Comparison of ENCODE assay signal across 8 mouse cellular contexts in genomic region chr10:116017845-116018479, GRCm38 (mm10). TPM values are rescaled to one million over a fixed set of nuclear protein-coding genes. Genes with fewer than 3 reads are reported as not detected.
DNase-seq lines count a peak whose midpoint lies in the region; ATAC-seq lines count a peak whose summit lies in the region.

Gene Ptprr (plus strand): TSS chr10:116018213.

- H3K4me2 ChIP-seq in intestine, embryonic 16.5 days (ENCODE audit: low read depth, low read length): peak within 1 kb of the TSS; percentile 62

- peaks cover 3% of the 10 kb centered on the region for H3K4me1 ChIP-seq in intestine, embryonic 16.5 days (ENCODE audit: control insufficient read depth, insufficient read depth, low read length)

- H3K4me3 ChIP-seq in intestine, embryonic 16.5 days (ENCODE audit: low read length): peak within 1 kb of the TSS; percentile 30

- 1% methylated on average over 19 of the region's 19 CpGs for WGBS in intestine, embryonic 16.5 days

- peak; percentile 52 for DNase-seq in WW6 (ENCODE audit: low read depth, low spot score)
- peak; percentile 97 for DNase-seq in cerebellum, adult 9-11 months
- DNase-seq in frontal cortex, adult 2 months (ENCODE audit: extremely low spot score in 1 of 2, low spot score in 1 of 2): peak; percentile 87 to 93
- DNase-seq in left cerebral cortex, adult 9 months (ENCODE audit: low spot score in 2 of 2): peak; percentile 74 to 90
- peak; percentile 46 for DNase-seq in lung, postnatal 4 days
- DNase-seq in right cerebral cortex, postnatal 14 days: peak; percentile 85
- DNase-seq in spleen, adult 12 weeks (ENCODE audit: low spot score): no peak

- H3K27me3 ChIP-seq in intestine, embryonic 16.5 days (replicated peaks; ENCODE audit: control insufficient read depth, insufficient read depth, low read length): 0 out of 2 replicates have a peak, but pooled peaks cover 7% of the 10 kb centered on the region

- no peak within 1 kb of the TSS for H3K27ac ChIP-seq in intestine, embryonic 16.5 days (ENCODE audit: low read length)

- H3K9ac ChIP-seq in intestine, embryonic 16.5 days (ENCODE audit: low read depth, low read length): no peak within 1 kb of the TSS

- peak; percentile 78 for ATAC-seq in intestine, embryonic 16.5 days

- no peaks in the 10 kb centered on the region for H3K36me3 ChIP-seq in intestine, embryonic 16.5 days (ENCODE audit: control insufficient read depth, insufficient read depth, low read length)

- no peaks in the 10 kb centered on the region for H3K9me3 ChIP-seq in intestine, embryonic 16.5 days (ENCODE audit: control insufficient read depth, low read length)

RNA-seq across cellular contexts. Expression of gene Ptprr, which starts in this region (rescaled TPM):
- 11.2 and 16.1 TPM in 2 replicates for polyA plus RNA-seq in frontal cortex, adult 2 months (2012; rRNA removed)
- polyA plus RNA-seq in intestine, embryonic 16.5 days (2015; fragmentation: Nextera tagmentation; extraction: Ambion mirVana): 3.7 and 4.1 TPM in 2 replicates
